Mouse (Mus musculus): Measurements from ENCODE around the gene Gm20388.

GRCm38 (mm10) chr8:122118097-122118496 is 2207.5 kb downstream of the Gm20388 start:
- TF ChIP-seq EP300 (IDR thresholded peaks at IDR 0.05; ENCODE audit: insufficient read depth, low read depth, low read length): no peak
- TF ChIP-seq CTCF (IDR thresholded peaks at IDR 0.05; ENCODE audit: low read depth, low read length): no peak
- TF ChIP-seq POLR2A (IDR thresholded peaks at IDR 0.05; ENCODE audit: insufficient read depth, low read length): no peak

Data from ES-Bruce4 (cell line).